Mouse (Mus musculus): ENCODE data around the gene Tagap1. TPM values are rescaled to one million over a fixed set of nuclear protein-coding genes. Genes with fewer than 3 reads are reported as not detected.

The Tagap1 gene
- polyA plus RNA-seq, 1 experiment from 2014 or later = 48.1 TPM

Other genes starting within 250 kb of the Tagap1 start
- gene Ezr, start 178.4 kb downstream of the Tagap1 start, polyA plus RNA-seq (2015; fragmentation: Nextera tagmentation; extraction: Ambion mirVana) = 112 and 125 TPM in 2 replicates
- gene Rsph3b, start 12.5 kb downstream of the Tagap1 start, polyA plus RNA-seq (2015; fragmentation: Nextera tagmentation; extraction: Ambion mirVana) = 48.2 and 51.7 TPM in 2 replicates
- gene Rnaset2b, start 9.5 kb upstream of the Tagap1 start, polyA plus RNA-seq (2015; fragmentation: Nextera tagmentation; extraction: Ambion mirVana) = 85.4 and 96.0 TPM in 2 replicates
- 0.20 and 0.42 TPM in 2 replicates for gene Gm49721, start 17.7 kb upstream of the Tagap1 start, polyA plus RNA-seq (2015; fragmentation: Nextera tagmentation; extraction: Ambion mirVana)
- gene Gm1604a, start 64.4 kb upstream of the Tagap1 start, polyA plus RNA-seq (2015; fragmentation: Nextera tagmentation; extraction: Ambion mirVana) = not detected in 2 replicates
- 23.0 and 25.0 TPM in 2 replicates for gene Rps6ka2, start 209.0 kb upstream of the Tagap1 start, polyA plus RNA-seq (2015; fragmentation: Nextera tagmentation; extraction: Ambion mirVana)

Data from forebrain, embryonic 15.5 days (tissue).